Mouse (Mus musculus): ENCODE measurements at regions not wholly inside any gene's neighbourhood (a gene's known extent, or its start where the extent isn't known, plus 50 kb on each side); places are given as distances from the start of the nearest gene placed in this dataset.

- Histone ChIP-seq H3K4me3 (no peak overlapping the region), H3K27ac (no peak overlapping the region)
- no peak for TF ChIP-seq CTCF (conservative IDR thresholded peaks at IDR 0.05)
- no peak for DNase-seq (ENCODE audit: low spot score in 2 of 2)
Observed at GRCm38 (mm10) chr11:112912875-112913274, 130.9 kb downstream of the Sox9 start.

GRCm38 (mm10) chr11:112916923-112917322 lies 134.9 kb downstream of the Sox9 start:
- no peak overlapping the region for H3K27ac ChIP-seq
- H3K4me3 ChIP-seq, result no peak overlapping the region
- TF ChIP-seq CTCF (conservative IDR thresholded peaks at IDR 0.05), result no peak
- no peak for DNase-seq (ENCODE audit: low spot score in 2 of 2)

GRCm38 (mm10) chr11:112920131-112920530 lies 138.1 kb downstream of the Sox9 start:
- Histone ChIP-seq H3K4me3 (no peak overlapping the region), H3K27ac (no peak overlapping the region)
- TF ChIP-seq CTCF (conservative IDR thresholded peaks at IDR 0.05), result no peak
- DNase-seq (ENCODE audit: low spot score in 2 of 2), result no peak

- no peak for TF ChIP-seq CTCF (conservative IDR thresholded peaks at IDR 0.05)
- Histone ChIP-seq H3K4me3 (no peak overlapping the region), H3K27ac (no peak overlapping the region)
- no peak for DNase-seq (ENCODE audit: low spot score in 2 of 2)
Observed at GRCm38 (mm10) chr11:112924577-112924976, 142.6 kb downstream of the Sox9 start.

- DNase-seq (ENCODE audit: low spot score in 2 of 2), result no peak
- no peak overlapping the region for H3K27ac ChIP-seq
- TF ChIP-seq CTCF (conservative IDR thresholded peaks at IDR 0.05), result no peak
- no peak overlapping the region for H3K4me3 ChIP-seq
Observed at GRCm38 (mm10) chr11:112925140-112925539, 143.1 kb downstream of the Sox9 start.

- no peak overlapping the region for H3K4me3 ChIP-seq
- DNase-seq (ENCODE audit: low spot score in 2 of 2), result peak; percentile 32 to 40
- H3K27ac ChIP-seq, result peak overlapping the region; percentile 78
- no peak for TF ChIP-seq CTCF (conservative IDR thresholded peaks at IDR 0.05)
Observed at GRCm38 (mm10) chr11:112926330-112927025, 144.5 kb downstream of the Sox9 start.

GRCm38 (mm10) chr11:112930186-112930808 lies 148.3 kb downstream of the Sox9 start:
- no peak for TF ChIP-seq CTCF (conservative IDR thresholded peaks at IDR 0.05)

GRCm38 (mm10) chr11:112938035-112938434 lies 156.0 kb downstream of the Sox9 start:
- H3K4me3 ChIP-seq, result no peak overlapping the region
- DNase-seq (ENCODE audit: low spot score in 2 of 2), result no peak
- H3K27ac ChIP-seq, result no peak overlapping the region
- TF ChIP-seq CTCF (conservative IDR thresholded peaks at IDR 0.05), result no peak

More at GRCm38 (mm10) chr11:112930186-112930808, 148.3 kb downstream of the Sox9 start:
- no peak for DNase-seq (ENCODE audit: low spot score in 2 of 2)
- no peak overlapping the region for H3K27ac ChIP-seq
- no peak overlapping the region for H3K4me3 ChIP-seq

- no peak for TF ChIP-seq CTCF (conservative IDR thresholded peaks at IDR 0.05)
- no peak for DNase-seq (ENCODE audit: low spot score in 2 of 2)
- H3K4me3 ChIP-seq, result no peak overlapping the region
- H3K27ac ChIP-seq, result no peak overlapping the region
Observed at GRCm38 (mm10) chr11:112951421-112951820, 169.4 kb downstream of the Sox9 start.

- no peak overlapping the region for H3K27ac ChIP-seq
- TF ChIP-seq CTCF (conservative IDR thresholded peaks at IDR 0.05), result no peak
- no peak for DNase-seq (ENCODE audit: low spot score in 2 of 2)
- no peak overlapping the region for H3K4me3 ChIP-seq
Observed at GRCm38 (mm10) chr11:112952356-112952755, 170.3 kb downstream of the Sox9 start.

GRCm38 (mm10) chr11:112953491-112953890 lies 171.5 kb downstream of the Sox9 start:
- DNase-seq (ENCODE audit: low spot score in 2 of 2), result no peak
- no peak for TF ChIP-seq CTCF (conservative IDR thresholded peaks at IDR 0.05)
- H3K4me3 ChIP-seq, result no peak overlapping the region
- H3K27ac ChIP-seq, result no peak overlapping the region

- no peak for TF ChIP-seq CTCF (conservative IDR thresholded peaks at IDR 0.05)
- H3K4me3 ChIP-seq, result no peak overlapping the region
- no peak overlapping the region for H3K27ac ChIP-seq
- DNase-seq (ENCODE audit: low spot score in 2 of 2), result no peak
Observed at GRCm38 (mm10) chr11:112956748-112957440, 174.9 kb downstream of the Sox9 start.

GRCm38 (mm10) chr11:112959609-112960008 lies 177.6 kb downstream of the Sox9 start:
- TF ChIP-seq CTCF (conservative IDR thresholded peaks at IDR 0.05), result no peak
- no peak for DNase-seq (ENCODE audit: low spot score in 2 of 2)
- Histone ChIP-seq H3K4me3 (no peak overlapping the region), H3K27ac (no peak overlapping the region)
